Mouse (Mus musculus): ENCODE data around the gene Anxa9. TPM values are rescaled to one million over a fixed set of nuclear protein-coding genes. Genes with fewer than 3 reads are reported as not detected.

The Anxa9 gene
- polyA plus RNA-seq, 1 experiment from 2014 or later = 1.5 TPM

DNA sequence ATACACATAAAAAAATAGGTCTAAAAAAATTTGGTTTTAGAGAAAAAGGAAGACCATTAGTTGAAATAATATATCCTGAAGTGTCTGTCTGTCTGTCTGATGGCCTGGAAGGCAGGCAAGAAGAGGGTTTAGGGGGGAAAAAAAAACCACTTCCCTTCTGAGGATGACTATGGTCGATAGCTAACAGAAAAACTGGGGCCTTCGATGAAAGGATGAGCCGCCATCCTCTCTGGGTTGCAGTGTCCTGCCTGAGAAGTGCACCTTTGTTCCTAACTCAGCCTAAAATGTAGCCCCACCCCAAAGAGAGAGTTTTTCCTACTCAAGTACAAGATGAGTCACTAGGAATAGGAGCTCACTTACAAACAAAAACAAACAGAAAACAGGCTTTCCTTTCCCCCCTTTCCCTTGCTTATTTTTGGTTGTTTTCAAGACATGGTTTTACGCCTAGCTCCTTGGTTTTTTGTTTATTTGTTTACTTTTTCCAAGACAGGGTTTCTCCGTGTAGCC, 30.5 kb downstream of the Anxa9 start:
- no peak for ATAC-seq (replicated peaks; ENCODE audit: low FRiP score)

DNA sequence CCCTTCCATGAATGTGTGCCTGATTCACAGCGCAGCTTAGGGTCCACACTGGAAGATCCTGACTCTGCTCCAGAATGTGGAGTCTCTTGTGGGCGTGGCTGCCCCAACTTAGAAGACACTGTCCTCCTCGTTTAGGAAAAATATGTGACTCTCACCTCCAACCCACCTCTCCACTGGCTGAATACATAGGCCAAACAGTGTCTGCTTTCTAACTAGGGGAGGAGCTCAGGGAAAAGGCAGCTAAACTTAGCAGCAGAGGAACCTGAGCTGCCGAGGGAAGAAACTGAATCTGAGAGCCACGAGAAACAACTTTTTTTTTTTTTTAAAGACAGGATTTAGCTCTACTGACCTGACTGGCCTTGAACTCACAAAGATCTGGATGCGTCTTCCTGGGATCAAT, 31.8 kb downstream of the Anxa9 start:
- H3K36me3 ChIP-seq (ENCODE audit: control insufficient read depth, insufficient read depth, low read length) = no peaks in the 10 kb centered on the region
- 83% methylated on average over 6 of the region's 6 CpGs for WGBS
- no peaks in the 10 kb centered on the region for H3K4me1 ChIP-seq (replicated peaks; ENCODE audit: control insufficient read depth, insufficient read depth, low read length)
- ATAC-seq (replicated peaks; ENCODE audit: low FRiP score) (no peak), DNase-seq (ENCODE audit: low spot score) (no peak)
- no peak overlapping the region for H3K9ac ChIP-seq (ENCODE audit: low read length)
- H3K4me3 ChIP-seq (ENCODE audit: low read depth, low read length) = no peak overlapping the region
- no peaks in the 10 kb centered on the region for H3K27me3 ChIP-seq (ENCODE audit: control insufficient read depth, insufficient read depth, low read length)
- no peak overlapping the region for H3K27ac ChIP-seq (ENCODE audit: low read depth, low read length)
- no peaks in the 10 kb centered on the region for H3K9me3 ChIP-seq (ENCODE audit: control insufficient read depth, low read length)
- no peak overlapping the region for H3K4me2 ChIP-seq (ENCODE audit: low read depth, low read length, severe bottlenecking)

More for the DNA sequence above, 30.5 kb downstream of the Anxa9 start:
- Histone ChIP-seq H3K9me3 (ENCODE audit: control insufficient read depth, low read length) (no peaks in the 10 kb centered on the region), H3K4me2 (ENCODE audit: low read depth, low read length, severe bottlenecking) (no peak overlapping the region), H3K4me1 (replicated peaks; ENCODE audit: control insufficient read depth, insufficient read depth, low read length) (0 out of 2 replicates have a peak, but pooled peaks cover 2% of the 10 kb centered on the region), H3K4me3 (ENCODE audit: low read depth, low read length) (no peak overlapping the region), H3K36me3 (ENCODE audit: control insufficient read depth, insufficient read depth, low read length) (no peaks in the 10 kb centered on the region), H3K27ac (ENCODE audit: low read depth, low read length) (no peak overlapping the region), H3K27me3 (ENCODE audit: control insufficient read depth, insufficient read depth, low read length) (no peaks in the 10 kb centered on the region), H3K9ac (ENCODE audit: low read length) (no peak overlapping the region)
- 79% methylated on average over 5 of the region's 5 CpGs for WGBS
- DNase-seq (ENCODE audit: low spot score) = no peak

GRCm38 (mm10) chr3:95274453-95274852, 32.5 kb downstream of the Anxa9 start:
- Histone ChIP-seq H3K4me3 (ENCODE audit: low read depth, low read length) (no peak overlapping the region), H3K9ac (ENCODE audit: low read length) (no peak overlapping the region), H3K27ac (ENCODE audit: low read depth, low read length) (no peak overlapping the region), H3K9me3 (ENCODE audit: control insufficient read depth, low read length) (no peaks in the 10 kb centered on the region), H3K36me3 (ENCODE audit: control insufficient read depth, insufficient read depth, low read length) (no peaks in the 10 kb centered on the region), H3K4me2 (ENCODE audit: low read depth, low read length, severe bottlenecking) (no peak overlapping the region), H3K27me3 (ENCODE audit: control insufficient read depth, insufficient read depth, low read length) (no peaks in the 10 kb centered on the region), H3K4me1 (replicated peaks; ENCODE audit: control insufficient read depth, insufficient read depth, low read length) (no peaks in the 10 kb centered on the region)
- no peak for DNase-seq (ENCODE audit: low spot score)
- WGBS = 91% methylated on average over 4 of the region's 4 CpGs
- no peak for ATAC-seq (replicated peaks; ENCODE audit: low FRiP score)

DNA sequence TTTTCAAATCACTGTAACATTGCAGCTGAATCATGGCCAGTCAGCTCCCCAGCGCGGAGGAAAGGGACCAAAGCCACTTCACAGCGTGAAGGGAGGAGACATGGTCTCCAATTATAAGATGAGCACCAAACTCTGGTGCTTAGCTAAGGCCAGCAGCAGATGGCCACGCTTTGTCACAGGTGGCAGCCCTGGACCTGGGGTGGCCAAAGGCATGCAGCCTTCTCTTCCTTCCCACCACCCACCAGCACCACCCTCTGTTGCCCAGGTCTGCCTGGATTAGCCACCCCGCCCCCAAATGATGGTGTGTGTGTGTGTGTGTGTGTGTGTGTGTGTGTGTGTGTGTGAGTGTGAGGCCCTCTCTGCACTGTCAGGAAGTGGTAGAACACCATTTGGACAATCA, 33.5 kb downstream of the Anxa9 start:
- WGBS = 93% methylated on average over 5 of the region's 5 CpGs
- H3K9me3 ChIP-seq (ENCODE audit: control insufficient read depth, low read length) = no peaks in the 10 kb centered on the region
- no peak overlapping the region for H3K4me2 ChIP-seq (ENCODE audit: low read depth, low read length, severe bottlenecking)
- no peaks in the 10 kb centered on the region for H3K36me3 ChIP-seq (ENCODE audit: control insufficient read depth, insufficient read depth, low read length)
- DNase-seq (ENCODE audit: low spot score) (no peak), ATAC-seq (replicated peaks; ENCODE audit: low FRiP score) (no peak)
- no peak overlapping the region for H3K27ac ChIP-seq (ENCODE audit: low read depth, low read length)
- H3K4me1 ChIP-seq (replicated peaks; ENCODE audit: control insufficient read depth, insufficient read depth, low read length) = no peaks in the 10 kb centered on the region
- H3K9ac ChIP-seq (ENCODE audit: low read length) = no peak overlapping the region
- H3K4me3 ChIP-seq (ENCODE audit: low read depth, low read length) = no peak overlapping the region
- no peaks in the 10 kb centered on the region for H3K27me3 ChIP-seq (ENCODE audit: control insufficient read depth, insufficient read depth, low read length)

- Histone ChIP-seq H3K9ac (ENCODE audit: low read length) (no peak overlapping the region), H3K4me1 (replicated peaks; ENCODE audit: control insufficient read depth, insufficient read depth, low read length) (no peaks in the 10 kb centered on the region), H3K36me3 (ENCODE audit: control insufficient read depth, insufficient read depth, low read length) (no peaks in the 10 kb centered on the region), H3K9me3 (ENCODE audit: control insufficient read depth, low read length) (no peaks in the 10 kb centered on the region), H3K27ac (ENCODE audit: low read depth, low read length) (no peak overlapping the region), H3K4me2 (ENCODE audit: low read depth, low read length, severe bottlenecking) (no peak overlapping the region), H3K4me3 (ENCODE audit: low read depth, low read length) (no peak overlapping the region), H3K27me3 (ENCODE audit: control insufficient read depth, insufficient read depth, low read length) (no peaks in the 10 kb centered on the region)
- DNase-seq (ENCODE audit: low spot score) (no peak), ATAC-seq (replicated peaks; ENCODE audit: low FRiP score) (no peak)
- WGBS = 88% methylated on average over 12 of the region's 12 CpGs
Measured at GRCm38 (mm10) chr3:95270766-95271364, 36.1 kb downstream of the Anxa9 start.

- Histone ChIP-seq H3K9ac (ENCODE audit: low read length) (no peak overlapping the region), H3K27me3 (ENCODE audit: control insufficient read depth, insufficient read depth, low read length) (no peaks in the 10 kb centered on the region), H3K4me1 (replicated peaks; ENCODE audit: control insufficient read depth, insufficient read depth, low read length) (no peaks in the 10 kb centered on the region), H3K27ac (ENCODE audit: low read depth, low read length) (no peak overlapping the region), H3K4me3 (ENCODE audit: low read depth, low read length) (no peak overlapping the region), H3K4me2 (ENCODE audit: low read depth, low read length, severe bottlenecking) (no peak overlapping the region), H3K36me3 (ENCODE audit: control insufficient read depth, insufficient read depth, low read length) (no peaks in the 10 kb centered on the region), H3K9me3 (ENCODE audit: control insufficient read depth, low read length) (no peaks in the 10 kb centered on the region)
- WGBS = 92% methylated on average over 5 of the region's 5 CpGs
- DNase-seq (ENCODE audit: low spot score) (no peak), ATAC-seq (replicated peaks; ENCODE audit: low FRiP score) (no peak)
Measured at GRCm38 (mm10) chr3:95269789-95270188, 37.2 kb downstream of the Anxa9 start.

DNA sequence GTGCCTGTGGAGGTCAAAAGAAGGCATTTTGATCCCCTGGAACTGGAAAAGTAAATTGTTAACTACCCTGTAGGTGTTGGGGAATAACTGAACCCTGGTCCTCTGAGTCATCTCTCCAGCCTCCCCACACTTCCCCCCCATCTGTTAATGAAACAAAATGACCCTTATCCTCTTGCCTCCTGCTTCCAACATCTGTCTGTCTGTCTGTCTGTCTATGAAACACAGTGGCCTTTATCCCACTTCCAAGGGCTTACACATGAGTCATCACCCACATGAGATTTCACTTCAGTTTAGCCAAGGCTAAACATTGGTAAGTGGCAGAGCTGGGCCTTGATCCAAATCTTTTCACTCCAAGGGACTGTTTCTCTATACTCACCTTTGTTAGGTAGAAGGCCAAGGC, 39.1 kb downstream of the Anxa9 start:
- Histone ChIP-seq H3K36me3 (ENCODE audit: control insufficient read depth, insufficient read depth, low read length) (no peaks in the 10 kb centered on the region), H3K4me2 (ENCODE audit: low read depth, low read length, severe bottlenecking) (no peak overlapping the region), H3K4me1 (replicated peaks; ENCODE audit: control insufficient read depth, insufficient read depth, low read length) (no peaks in the 10 kb centered on the region), H3K9me3 (ENCODE audit: control insufficient read depth, low read length) (no peaks in the 10 kb centered on the region), H3K27me3 (ENCODE audit: control insufficient read depth, insufficient read depth, low read length) (no peaks in the 10 kb centered on the region), H3K4me3 (ENCODE audit: low read depth, low read length) (no peak overlapping the region), H3K27ac (ENCODE audit: low read depth, low read length) (no peak overlapping the region), H3K9ac (ENCODE audit: low read length) (no peak overlapping the region)
- no peak for DNase-seq (ENCODE audit: low spot score)
- no peak for ATAC-seq (replicated peaks; ENCODE audit: low FRiP score)

DNA sequence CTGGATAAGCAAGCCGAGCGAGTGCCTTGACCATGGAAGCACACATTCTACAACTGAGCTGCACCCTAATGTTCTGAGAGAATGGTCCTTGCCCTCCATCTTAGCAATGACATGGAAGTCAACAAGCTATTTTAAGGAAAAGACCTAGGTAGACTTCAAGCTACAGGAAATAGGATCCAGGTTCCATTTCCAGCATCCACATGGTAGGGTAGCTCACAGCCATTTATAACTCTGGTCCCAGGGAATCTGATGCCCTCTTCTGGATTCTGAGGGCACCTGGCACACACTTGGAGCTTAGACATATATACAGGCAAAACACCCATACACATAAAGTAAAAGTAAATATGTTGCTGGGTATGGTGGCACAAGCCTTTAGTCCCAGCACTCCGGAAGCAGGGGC, 40.9 kb downstream of the Anxa9 start:
- H3K4me1 ChIP-seq (replicated peaks; ENCODE audit: control insufficient read depth, insufficient read depth, low read length) = no peaks in the 10 kb centered on the region
- no peaks in the 10 kb centered on the region for H3K27me3 ChIP-seq (ENCODE audit: control insufficient read depth, insufficient read depth, low read length)
- DNase-seq (ENCODE audit: low spot score) (no peak), ATAC-seq (replicated peaks; ENCODE audit: low FRiP score) (no peak)
- no peak overlapping the region for H3K27ac ChIP-seq (ENCODE audit: low read depth, low read length)
- H3K9me3 ChIP-seq (ENCODE audit: control insufficient read depth, low read length) = no peaks in the 10 kb centered on the region
- H3K36me3 ChIP-seq (ENCODE audit: control insufficient read depth, insufficient read depth, low read length) = no peaks in the 10 kb centered on the region
- 94% methylated on average over 3 of the region's 3 CpGs for WGBS
- no peak overlapping the region for H3K4me3 ChIP-seq (ENCODE audit: low read depth, low read length)
- no peak overlapping the region for H3K4me2 ChIP-seq (ENCODE audit: low read depth, low read length, severe bottlenecking)
- H3K9ac ChIP-seq (ENCODE audit: low read length) = no peak overlapping the region

- Histone ChIP-seq H3K4me2 (ENCODE audit: low read depth, low read length, severe bottlenecking) (no peak overlapping the region), H3K9me3 (ENCODE audit: control insufficient read depth, low read length) (no peaks in the 10 kb centered on the region), H3K4me1 (replicated peaks; ENCODE audit: control insufficient read depth, insufficient read depth, low read length) (no peaks in the 10 kb centered on the region), H3K27me3 (ENCODE audit: control insufficient read depth, insufficient read depth, low read length) (no peaks in the 10 kb centered on the region), H3K9ac (ENCODE audit: low read length) (no peak overlapping the region), H3K27ac (ENCODE audit: low read depth, low read length) (no peak overlapping the region), H3K4me3 (ENCODE audit: low read depth, low read length) (no peak overlapping the region), H3K36me3 (ENCODE audit: control insufficient read depth, insufficient read depth, low read length) (no peaks in the 10 kb centered on the region)
- ATAC-seq (replicated peaks; ENCODE audit: low FRiP score) (no peak), DNase-seq (ENCODE audit: low spot score) (no peak)
- WGBS = 81% methylated on average over 1 of the region's 1 CpGs
Measured at GRCm38 (mm10) chr3:95264724-95265123, 42.3 kb downstream of the Anxa9 start.
